Mouse (Mus musculus): Measurements from ENCODE around the gene Mycn. TPM values are rescaled to one million over a fixed set of nuclear protein-coding genes. Genes with fewer than 3 reads are reported as not detected.

Gene Mycn
- polyA plus RNA-seq, 1 experiment from 2014 or later, result 128 TPM

DNA sequence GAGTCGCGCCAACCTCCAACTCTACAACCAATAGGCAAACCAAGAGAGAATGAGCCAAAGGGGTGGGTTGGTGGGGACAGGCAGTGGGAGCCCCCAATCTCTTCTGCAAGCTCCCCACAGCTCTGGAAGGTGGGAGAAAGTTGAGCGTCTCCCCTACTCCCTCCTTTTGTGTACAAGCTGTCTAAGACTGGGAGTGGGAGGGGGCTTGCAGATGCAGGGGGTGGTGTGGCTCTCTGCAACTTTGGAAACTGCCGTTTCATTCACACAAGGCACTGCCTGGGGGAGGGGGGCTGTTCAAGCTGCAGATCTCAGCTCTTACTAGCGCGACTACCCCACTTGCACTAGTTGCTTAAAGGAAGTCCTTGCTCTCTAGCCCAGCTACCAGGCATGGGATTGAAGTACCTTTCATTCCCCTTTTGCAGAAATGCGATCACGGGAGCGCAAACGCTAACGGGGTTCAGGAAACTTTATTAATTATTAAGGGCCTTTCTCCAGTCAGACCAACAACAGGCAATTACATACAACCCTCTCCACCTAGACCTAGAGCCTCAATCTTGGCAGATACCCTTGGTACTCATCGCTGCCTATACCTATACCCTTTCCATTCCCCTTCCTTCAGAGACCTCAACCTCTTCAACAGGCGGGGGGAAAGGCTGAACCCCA, 1.1 kb downstream of the Mycn start:
- peak; percentile 75 for DNase-seq (ENCODE audit: low spot score)
- Histone ChIP-seq H3K4me3 (peak overlapping the region; percentile 98), H3K27me3 (ENCODE audit: insufficient read depth, poor library complexity, severe bottlenecking) (peaks cover 11% of the 10 kb centered on the region), H3K4me1 (replicated peaks) (peaks cover 34% of the 10 kb centered on the region), H3K36me3 (peaks cover 48% of the 10 kb centered on the region), H3K9me3 (no peaks in the 10 kb centered on the region), H3K27ac (peak overlapping the region; percentile 98)
- 0% methylated on average over 13 of the region's 13 CpGs for WGBS

DNA sequence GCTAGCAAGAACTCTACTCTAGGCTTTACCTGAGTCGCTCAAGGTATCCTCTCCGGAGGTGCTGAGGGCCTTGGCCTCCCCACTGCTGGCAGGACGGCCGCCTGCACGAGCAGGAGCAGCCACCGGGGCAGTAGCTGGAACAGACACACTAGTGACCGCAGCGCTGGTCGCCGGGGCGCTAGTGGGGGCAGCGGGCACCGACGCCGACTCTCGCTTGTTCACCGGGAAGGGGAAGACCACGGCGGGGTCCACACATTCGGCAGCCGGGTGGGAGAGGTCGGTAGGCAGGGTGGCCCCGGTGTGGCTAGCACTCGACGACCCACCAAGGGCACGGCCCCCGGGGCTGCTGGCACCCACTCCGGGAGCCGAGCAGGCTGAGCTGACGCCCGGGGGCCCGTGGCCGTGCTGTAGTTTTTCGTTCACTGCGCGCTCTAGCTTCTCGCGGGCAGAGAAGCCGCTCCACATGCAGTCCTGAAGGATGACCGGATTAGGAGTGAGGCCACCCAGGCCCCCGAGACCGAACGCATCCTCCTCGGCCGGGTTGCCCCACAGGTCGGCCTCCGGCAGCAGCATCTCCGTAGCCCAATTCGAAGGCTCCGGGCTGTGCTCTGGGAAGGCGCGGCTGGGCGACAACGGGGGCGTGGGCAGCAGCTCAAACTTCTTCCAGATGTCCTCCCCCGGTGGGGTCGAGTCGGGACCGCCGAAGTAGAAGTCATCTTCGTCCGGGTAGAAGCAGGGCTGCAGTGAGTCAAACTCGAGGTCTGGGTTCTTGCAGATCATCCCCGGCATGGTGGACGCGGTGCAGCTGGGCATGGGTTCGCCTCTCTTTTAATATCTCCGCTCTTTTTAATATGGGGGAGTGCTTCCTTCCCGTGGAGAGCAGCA, 1.9 kb downstream of the Mycn start:
- Histone ChIP-seq H3K36me3 (peaks cover 56% of the 10 kb centered on the region), H3K4me3 (peak overlapping the region; percentile 98), H3K4me1 (replicated peaks) (peaks cover 34% of the 10 kb centered on the region), H3K27ac (peak overlapping the region; percentile 98), H3K27me3 (ENCODE audit: insufficient read depth, poor library complexity, severe bottlenecking) (peaks cover 11% of the 10 kb centered on the region), H3K9me3 (no peaks in the 10 kb centered on the region)
- WGBS, result under 1% methylated on average over 69 of the region's 69 CpGs
- DNase-seq (ENCODE audit: low spot score), result peak; percentile 62

- Histone ChIP-seq H3K27me3 (ENCODE audit: insufficient read depth, poor library complexity, severe bottlenecking) (peaks cover 6% of the 10 kb centered on the region), H3K4me3 (peak overlapping the region; percentile 98), H3K4me1 (replicated peaks) (peaks cover 34% of the 10 kb centered on the region), H3K27ac (peak overlapping the region; percentile 98), H3K9me3 (no peaks in the 10 kb centered on the region), H3K36me3 (peaks cover 63% of the 10 kb centered on the region)
- under 1% methylated on average over 12 of the region's 12 CpGs for WGBS
- DNase-seq (ENCODE audit: low spot score), result peak; percentile 88
Measured at GRCm38 (mm10) chr12:12938850-12939249, 2.9 kb downstream of the Mycn start.

GRCm38 (mm10) chr12:12938361-12938760, 3.4 kb downstream of the Mycn start:
- H3K4me1 ChIP-seq (replicated peaks), result peaks cover 31% of the 10 kb centered on the region
- peaks cover 63% of the 10 kb centered on the region for H3K36me3 ChIP-seq
- H3K4me3 ChIP-seq, result peak overlapping the region; percentile 98
- H3K27me3 ChIP-seq (ENCODE audit: insufficient read depth, poor library complexity, severe bottlenecking), result peaks cover 1% of the 10 kb centered on the region; the same call in 1 of the 2 replicates
- WGBS, result 7% methylated on average over 7 of the region's 7 CpGs
- peak overlapping the region; percentile 98 for H3K27ac ChIP-seq
- no peaks in the 10 kb centered on the region for H3K9me3 ChIP-seq
- DNase-seq (ENCODE audit: low spot score), result peak; percentile 44

DNA sequence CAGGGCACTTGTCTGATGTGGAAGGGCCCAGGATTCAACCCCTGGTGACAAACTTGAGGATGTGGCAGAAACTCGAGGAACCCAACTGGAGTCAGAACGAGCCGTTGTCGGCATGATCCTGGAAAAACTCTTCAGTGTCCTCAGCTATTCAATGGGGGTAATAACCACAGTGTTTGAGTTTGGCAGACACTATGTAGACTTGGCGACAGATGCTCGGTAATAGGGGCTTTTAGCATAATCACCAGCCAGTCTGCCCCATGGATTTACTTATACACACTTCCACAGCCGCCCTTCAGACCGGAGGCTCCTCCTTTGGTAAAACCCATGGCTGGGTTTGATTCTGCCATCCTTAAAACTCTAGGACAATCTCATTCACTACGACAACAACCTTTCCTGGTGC, 4.0 kb downstream of the Mycn start:
- peak overlapping the region; percentile 98 for H3K27ac ChIP-seq
- peaks cover 25% of the 10 kb centered on the region for H3K4me1 ChIP-seq (replicated peaks)
- H3K27me3 ChIP-seq (ENCODE audit: insufficient read depth, poor library complexity, severe bottlenecking), result no peaks in the 10 kb centered on the region
- peak overlapping the region; percentile 98 for H3K4me3 ChIP-seq
- no peak for DNase-seq (ENCODE audit: low spot score)
- peaks cover 63% of the 10 kb centered on the region for H3K36me3 ChIP-seq
- no peaks in the 10 kb centered on the region for H3K9me3 ChIP-seq
- 29% methylated on average over 9 of the region's 9 CpGs for WGBS

- no peaks in the 10 kb centered on the region for H3K9me3 ChIP-seq
- peak overlapping the region; percentile 98 for H3K4me3 ChIP-seq
- H3K27ac ChIP-seq, result peak overlapping the region; percentile 98
- H3K4me1 ChIP-seq (replicated peaks), result peaks cover 26% of the 10 kb centered on the region
- DNase-seq (ENCODE audit: low spot score), result no peak
- H3K36me3 ChIP-seq, result peaks cover 63% of the 10 kb centered on the region
- H3K27me3 ChIP-seq (ENCODE audit: insufficient read depth, poor library complexity, severe bottlenecking), result no peaks in the 10 kb centered on the region
- WGBS, result 78% methylated on average over 30 of the region's 30 CpGs
Measured at GRCm38 (mm10) chr12:12937088-12937487, 4.6 kb downstream of the Mycn start.

DNA sequence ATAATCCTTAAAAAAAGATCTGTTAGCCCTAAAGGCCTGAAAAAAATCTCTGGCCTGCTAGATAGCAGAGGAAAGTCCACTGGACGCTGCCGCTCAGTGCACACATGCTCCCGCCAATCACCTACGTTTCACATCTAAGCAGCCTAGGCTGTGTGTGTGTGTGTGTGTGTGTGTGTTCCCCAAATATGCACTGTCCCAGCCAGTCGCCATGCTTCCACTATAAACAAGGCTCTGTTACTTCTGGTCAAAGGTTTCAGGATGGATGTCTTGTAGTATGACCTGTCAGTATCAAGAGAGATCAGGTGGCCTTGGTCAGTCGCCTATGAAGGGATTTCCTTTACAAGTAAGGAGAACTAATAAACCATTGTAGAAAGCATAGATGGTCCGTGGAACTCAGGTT, 9.5 kb downstream of the Mycn start:
- 0 out of 2 replicates have a peak overlapping the region, but pooled peaks have one; percentile 16 for H3K27ac ChIP-seq
- H3K36me3 ChIP-seq, result peaks cover 32% of the 10 kb centered on the region
- no peak overlapping the region for H3K4me3 ChIP-seq
- DNase-seq (ENCODE audit: low spot score), result no peak
- WGBS, result 72% methylated on average over 7 of the region's 7 CpGs
- peaks cover 39% of the 10 kb centered on the region for H3K4me1 ChIP-seq (replicated peaks)
- no peaks in the 10 kb centered on the region for H3K9me3 ChIP-seq
- 0 out of 2 replicates have a peak, but pooled peaks cover 3% of the 10 kb centered on the region for H3K27me3 ChIP-seq (ENCODE audit: insufficient read depth, poor library complexity, severe bottlenecking)

DNA sequence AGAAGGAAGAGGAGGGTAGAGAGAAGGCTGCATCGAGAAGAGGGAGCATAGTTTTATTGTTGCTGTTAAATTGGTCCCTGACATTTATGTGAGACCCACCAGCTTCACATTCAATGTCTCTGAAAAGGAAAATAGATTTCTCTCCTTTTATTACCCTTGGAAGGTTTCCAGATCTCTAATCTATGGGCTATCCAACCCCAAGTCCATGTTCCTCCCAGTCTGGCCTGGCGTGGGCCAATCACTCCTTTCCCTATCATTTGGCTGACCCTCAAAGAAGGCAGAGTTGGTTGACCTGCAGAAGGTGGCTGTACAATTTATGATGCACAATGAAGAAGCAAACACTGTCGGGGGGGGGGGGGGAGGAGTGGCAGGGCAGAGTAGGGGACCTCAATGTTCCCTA, 13.5 kb downstream of the Mycn start:
- peaks cover 40% of the 10 kb centered on the region for H3K4me1 ChIP-seq (replicated peaks)
- WGBS, result 77% methylated on average over 3 of the region's 3 CpGs

GRCm38 (mm10) chr12:12926975-12927527, 14.7 kb downstream of the Mycn start:
- H3K27ac ChIP-seq, result peak overlapping the region; percentile 62
- WGBS, result 48% methylated on average over 3 of the region's 3 CpGs

More for the DNA sequence above, 13.5 kb downstream of the Mycn start:
- Histone ChIP-seq H3K27me3 (ENCODE audit: insufficient read depth, poor library complexity, severe bottlenecking) (0 out of 2 replicates have a peak, but pooled peaks cover 3% of the 10 kb centered on the region), H3K4me3 (no peak overlapping the region), H3K9me3 (0 out of 2 replicates have a peak, but pooled peaks cover 6% of the 10 kb centered on the region), H3K36me3 (no peaks in the 10 kb centered on the region), H3K27ac (no peak overlapping the region)
- DNase-seq (ENCODE audit: low spot score), result no peak

DNA sequence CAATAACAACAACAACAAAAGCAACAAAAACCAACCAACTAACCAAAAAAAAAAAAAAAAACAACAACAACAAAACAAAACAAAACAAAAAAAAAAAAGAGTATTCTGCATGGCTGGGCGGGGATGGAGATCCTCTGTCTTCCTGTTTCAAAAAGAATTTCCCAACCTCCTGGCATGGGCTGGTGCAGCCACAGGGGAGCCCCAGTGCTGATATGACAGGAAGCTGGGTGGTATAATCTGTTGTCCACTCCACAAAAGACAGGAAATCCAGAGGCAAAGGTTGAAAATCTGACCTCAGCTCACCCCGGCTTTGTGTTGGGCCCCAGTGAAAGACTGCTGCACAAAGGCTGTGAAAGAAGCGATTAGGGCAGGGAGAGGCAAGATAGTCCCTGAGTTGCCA, 17.3 kb downstream of the Mycn start:
- peaks cover 39% of the 10 kb centered on the region for H3K4me1 ChIP-seq (replicated peaks)
- H3K27ac ChIP-seq, result 0 out of 2 replicates have a peak overlapping the region, but pooled peaks have one; percentile 24
- H3K27me3 ChIP-seq (ENCODE audit: insufficient read depth, poor library complexity, severe bottlenecking), result no peaks in the 10 kb centered on the region
- no peaks in the 10 kb centered on the region for H3K36me3 ChIP-seq
- WGBS, result 49% methylated on average over 3 of the region's 3 CpGs
- H3K4me3 ChIP-seq, result no peak overlapping the region
- DNase-seq (ENCODE audit: low spot score), result no peak
- H3K9me3 ChIP-seq, result 0 out of 2 replicates have a peak, but pooled peaks cover 6% of the 10 kb centered on the region

More at GRCm38 (mm10) chr12:12926975-12927527, 14.7 kb downstream of the Mycn start:
- H3K4me1 ChIP-seq (replicated peaks), result peaks cover 35% of the 10 kb centered on the region
- 0 out of 2 replicates have a peak, but pooled peaks cover 3% of the 10 kb centered on the region for H3K27me3 ChIP-seq (ENCODE audit: insufficient read depth, poor library complexity, severe bottlenecking)
- no peak for DNase-seq (ENCODE audit: low spot score)
- no peaks in the 10 kb centered on the region for H3K36me3 ChIP-seq
- no peak overlapping the region for H3K4me3 ChIP-seq
- 0 out of 2 replicates have a peak, but pooled peaks cover 6% of the 10 kb centered on the region for H3K9me3 ChIP-seq

GRCm38 (mm10) chr12:12920166-12921157, 21.3 kb downstream of the Mycn start:
- 0 out of 2 replicates have a peak, but pooled peaks cover 3% of the 10 kb centered on the region for H3K9me3 ChIP-seq
- H3K4me3 ChIP-seq, result no peak overlapping the region
- peak overlapping the region; percentile 36 for H3K27ac ChIP-seq
- H3K27me3 ChIP-seq (ENCODE audit: insufficient read depth, poor library complexity, severe bottlenecking), result no peaks in the 10 kb centered on the region
- WGBS, result 31% methylated on average over 12 of the region's 12 CpGs
- H3K4me1 ChIP-seq (replicated peaks), result peaks cover 39% of the 10 kb centered on the region
- no peak for DNase-seq (ENCODE audit: low spot score)
- no peaks in the 10 kb centered on the region for H3K36me3 ChIP-seq
